9 mouse cellular contexts compared by ENCODE assay signal in the genomic region with DNA sequence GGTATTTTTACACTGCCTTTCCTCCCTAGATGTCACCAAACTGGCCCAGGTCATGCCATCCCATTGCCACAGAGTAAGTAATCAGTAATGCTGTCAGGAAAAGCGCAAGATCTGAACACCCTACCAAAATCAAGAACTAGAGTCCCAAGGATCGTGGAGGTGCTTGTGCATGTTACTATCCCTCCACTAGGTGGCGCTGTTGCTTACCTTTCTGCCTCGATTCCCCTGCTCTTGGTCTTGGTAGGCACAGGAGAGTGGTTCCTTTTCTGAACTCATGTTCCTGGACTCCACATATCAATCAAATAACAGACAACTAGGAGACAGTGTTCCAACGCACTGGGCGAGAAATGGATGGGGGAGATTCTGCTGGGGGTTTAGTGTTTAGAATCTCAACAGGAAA. TPM values are rescaled to one million over a fixed set of nuclear protein-coding genes. Genes with fewer than 3 reads are reported as not detected.
DNase-seq lines count a peak whose midpoint lies in the region; ATAC-seq and TF ChIP-seq lines count a peak whose summit lies in the region.
"Had no signal": no experiment of that assay in that cellular context is flagged by ENCODE, and none has a peak within 500 bp of the region (broad histone marks: within the 10 kb centered on the region; RNA-seq: fewer than 3 reads in every experiment).

No protein-coding gene starts in this region.

- TF ChIP-seq POLR2A in heart, adult 2 months (IDR thresholded peaks at IDR 0.05; ENCODE audit: insufficient read depth, low read depth, low read length) = no peak

- intact Hi-C loops in heart, adult 2 months (cut with DNase I) = loop anchor here (1.0 to 5.0 kb wide), 5 partner anchors 54 to 284 kb away; no protein-coding TSS in a partner anchor
- intact Hi-C loops in left cerebral cortex, adult 2 months (cut with DNase I) = loop anchor here (1.0 kb wide), 2 partner anchors 70 to 226 kb away; no protein-coding TSS in a partner anchor

- peak; percentile 95 for TF ChIP-seq EP300 in heart, adult 2 months (IDR thresholded peaks at IDR 0.05; ENCODE audit: insufficient read depth, low read depth, low read length)

- no peaks in the 10 kb centered on the region for H3K4me1 ChIP-seq in heart, adult 2 months (ENCODE audit: control insufficient read depth, insufficient read depth, low read length)
- H3K4me1 ChIP-seq in heart, embryonic 11.5 days (ENCODE audit: control insufficient read depth, insufficient read depth, low read length) = peaks cover 13% of the 10 kb centered on the region; the same call in 1 of the 2 replicates
- peaks cover 23% of the 10 kb centered on the region for H3K4me1 ChIP-seq in embryonic facial prominence, embryonic 10.5 days
- no peaks in the 10 kb centered on the region for H3K4me1 ChIP-seq in hindbrain, postnatal 0 days (ENCODE audit: insufficient read depth, low read length)
- H3K4me1 ChIP-seq in midbrain, embryonic 15.5 days = no peaks in the 10 kb centered on the region
- H3K4me1 ChIP-seq in stomach, embryonic 14.5 days (ENCODE audit: control insufficient read depth, insufficient read depth, low read length) = peaks cover 13% of the 10 kb centered on the region

- H3K4me3 ChIP-seq in heart, adult 2 months = no peak overlapping the region
- no peak overlapping the region for H3K4me3 ChIP-seq in heart, embryonic 11.5 days (ENCODE audit: low read depth, low read length)
- H3K4me3 ChIP-seq in embryonic facial prominence, embryonic 10.5 days = no peak overlapping the region
- H3K4me3 ChIP-seq in hindbrain, postnatal 0 days (ENCODE audit: low read length) = no peak overlapping the region
- H3K4me3 ChIP-seq in left cerebral cortex, adult 2 months = no peak overlapping the region
- no peak overlapping the region for H3K4me3 ChIP-seq in midbrain, embryonic 15.5 days
- H3K4me3 ChIP-seq in stomach, embryonic 14.5 days (ENCODE audit: low read depth, low read length) = no peak overlapping the region
- H3K4me3 ChIP-seq: embryonic facial prominence, embryonic 12.5 days had no signal

- H3K9ac ChIP-seq in heart, adult 2 months (ENCODE audit: low read depth, low read length) = no peak overlapping the region
- H3K9ac ChIP-seq in heart, embryonic 11.5 days (ENCODE audit: low read depth, low read length) = no peak overlapping the region
- no peak overlapping the region for H3K9ac ChIP-seq in hindbrain, postnatal 0 days (replicated peaks; ENCODE audit: low read length)
- no peak overlapping the region for H3K9ac ChIP-seq in midbrain, embryonic 15.5 days
- H3K9ac ChIP-seq in stomach, embryonic 14.5 days (replicated peaks; ENCODE audit: low read depth, low read length) = no peak overlapping the region
- H3K9ac ChIP-seq: embryonic facial prominence, embryonic 12.5 days had no signal

- no peaks in the 10 kb centered on the region for H3K79me2 ChIP-seq in heart, adult 2 months (replicated peaks; ENCODE audit: control insufficient read depth, insufficient read depth, low read length)

- H3K27ac ChIP-seq in heart, adult 2 months = no peak overlapping the region
- H3K27ac ChIP-seq in heart, embryonic 11.5 days (ENCODE audit: low read depth, low read length) = no peak overlapping the region
- H3K27ac ChIP-seq in embryonic facial prominence, embryonic 10.5 days (replicated peaks) = no peak overlapping the region
- no peak overlapping the region for H3K27ac ChIP-seq in hindbrain, postnatal 0 days
- H3K27ac ChIP-seq in left cerebral cortex, adult 2 months = no peak overlapping the region
- H3K27ac ChIP-seq in midbrain, embryonic 15.5 days = no peak overlapping the region
- H3K27ac ChIP-seq in stomach, embryonic 14.5 days (ENCODE audit: low read length) = no peak overlapping the region
- H3K27ac ChIP-seq: embryonic facial prominence, embryonic 12.5 days had no signal

- H3K27me3 ChIP-seq in heart, adult 2 months (ENCODE audit: control insufficient read depth, insufficient read depth, low read length) = no peaks in the 10 kb centered on the region
- 0 out of 2 replicates have a peak, but pooled peaks cover 6% of the 10 kb centered on the region for H3K27me3 ChIP-seq in heart, embryonic 11.5 days (ENCODE audit: control insufficient read depth, insufficient read depth, low read length)
- 0 out of 2 replicates have a peak, but pooled peaks cover 10% of the 10 kb centered on the region for H3K27me3 ChIP-seq in embryonic facial prominence, embryonic 10.5 days (replicated peaks; ENCODE audit: low read depth, poor library complexity, severe bottlenecking)
- H3K27me3 ChIP-seq in hindbrain, postnatal 0 days (ENCODE audit: insufficient read depth, low read length) = no peaks in the 10 kb centered on the region
- no peaks in the 10 kb centered on the region for H3K27me3 ChIP-seq in midbrain, embryonic 15.5 days (replicated peaks)
- H3K27me3 ChIP-seq in stomach, embryonic 14.5 days (ENCODE audit: control insufficient read depth, insufficient read depth, low read length) = no peaks in the 10 kb centered on the region

- 18% methylated on average over 6 of the region's 6 CpGs for WGBS in heart, adult 2 months
- WGBS in heart, embryonic 11.5 days (ENCODE audit: insufficient replicate concordance) = 21% methylated on average over 6 of the region's 6 CpGs
- WGBS in embryonic facial prominence, embryonic 10.5 days = 18% methylated on average over 6 of the region's 6 CpGs
- 20% methylated on average over 6 of the region's 6 CpGs for WGBS in hindbrain, postnatal 0 days
- 25% methylated on average over 6 of the region's 6 CpGs for WGBS in midbrain, embryonic 15.5 days
- 27% methylated on average over 6 of the region's 6 CpGs for WGBS in stomach, embryonic 14.5 days

- H3K36me3 ChIP-seq in heart, adult 2 months (ENCODE audit: control insufficient read depth, insufficient read depth, low read length) = no peaks in the 10 kb centered on the region
- H3K36me3 ChIP-seq in heart, embryonic 11.5 days (ENCODE audit: control insufficient read depth, insufficient read depth, low read length) = no peaks in the 10 kb centered on the region
- no peaks in the 10 kb centered on the region for H3K36me3 ChIP-seq in embryonic facial prominence, embryonic 10.5 days (replicated peaks)
- no peaks in the 10 kb centered on the region for H3K36me3 ChIP-seq in hindbrain, postnatal 0 days (ENCODE audit: insufficient read depth, low read length)
- no peaks in the 10 kb centered on the region for H3K36me3 ChIP-seq in midbrain, embryonic 15.5 days (replicated peaks)
- no peaks in the 10 kb centered on the region for H3K36me3 ChIP-seq in stomach, embryonic 14.5 days (ENCODE audit: control insufficient read depth, insufficient read depth, low read length)
- H3K36me3 ChIP-seq: embryonic facial prominence, embryonic 12.5 days had no signal

- DNase-seq in heart, adult 2 months = peak; percentile 67 to 70
- DNase-seq in adrenal gland, postnatal 25 days = peak; percentile 72
- peak; percentile 79 for DNase-seq in embryonic facial prominence, embryonic 10.5 days (ENCODE audit: low spot score)
- peak; percentile 82 for DNase-seq in hindbrain, postnatal 0 days (ENCODE audit: low spot score)
- peak; percentile 72 to 80 for DNase-seq in left cerebral cortex, adult 2 months (ENCODE audit: extremely low spot score in 1 of 2, low spot score in 2 of 2)

- H3K4me2 ChIP-seq in heart, embryonic 11.5 days = no peak overlapping the region
- H3K4me2 ChIP-seq in hindbrain, postnatal 0 days (ENCODE audit: low read depth, low read length) = no peak overlapping the region
- no peak overlapping the region for H3K4me2 ChIP-seq in midbrain, embryonic 15.5 days
- H3K4me2 ChIP-seq in stomach, embryonic 14.5 days (replicated peaks; ENCODE audit: low read depth, low read length) = no peak overlapping the region
- H3K4me2 ChIP-seq: embryonic facial prominence, embryonic 12.5 days had no signal

- H3K9me3 ChIP-seq in heart, embryonic 11.5 days (replicated peaks; ENCODE audit: control insufficient read depth, low read length) = no peaks in the 10 kb centered on the region
- H3K9me3 ChIP-seq in embryonic facial prominence, embryonic 10.5 days = no peaks in the 10 kb centered on the region
- H3K9me3 ChIP-seq in hindbrain, postnatal 0 days (ENCODE audit: low read length) = no peaks in the 10 kb centered on the region
- H3K9me3 ChIP-seq in midbrain, embryonic 15.5 days = no peaks in the 10 kb centered on the region
- no peaks in the 10 kb centered on the region for H3K9me3 ChIP-seq in stomach, embryonic 14.5 days (ENCODE audit: control insufficient read depth, low read depth, low read length)
- H3K9me3 ChIP-seq: embryonic facial prominence, embryonic 12.5 days had no signal

- no peak for ATAC-seq in heart, embryonic 11.5 days (replicated peaks; ENCODE audit: insufficient number of reproducible peaks, low FRiP score, low TSS enrichment)
- ATAC-seq in hindbrain, postnatal 0 days = peak; percentile 62
- 0 out of 2 replicates have a peak, but pooled peaks have one; percentile 33 for ATAC-seq in midbrain, embryonic 15.5 days (replicated peaks)
- ATAC-seq in stomach, embryonic 14.5 days (ENCODE audit: insufficient number of reproducible peaks, insufficient read depth, low FRiP score, low read depth) = peak; percentile 42; the same call in 1 of the 2 replicates

- peak; percentile 96 for TF ChIP-seq CTCF in heart, adult 2 months (IDR thresholded peaks at IDR 0.05)
- TF ChIP-seq CTCF in hindbrain, postnatal 0 days (IDR thresholded peaks at IDR 0.05; ENCODE audit: low read depth) = peak; percentile 98
- peak; percentile 93 for TF ChIP-seq CTCF in left cerebral cortex, adult 2 months (IDR thresholded peaks at IDR 0.05)

RNA-seq across cellular contexts. Expression of gene Pofut2, which starts 23.8 kb away (rescaled TPM):
- 10 to 100 TPM; 39.6 to 44.0 TPM for total RNA-seq in heart, adult 2 months (2021)
- 55.5 and 58.5 TPM in 2 replicates for polyA plus RNA-seq in heart, adult 2 months (2012; rRNA removed)
- 118 and 133 TPM in 2 replicates for polyA plus RNA-seq in heart, embryonic 11.5 days (2014; fragmentation: Nextera tagmentation; extraction: Ambion mirVana)
- total RNA-seq in adrenal gland, postnatal 25 days (2021) = 69.1 and 75.7 TPM in 2 replicates
- 74.5 and 77.0 TPM in 2 replicates for polyA plus RNA-seq in embryonic facial prominence, embryonic 10.5 days (2016; fragmentation: Nextera tagmentation; extraction: Ambion mirVana)
- 48.2 and 52.4 TPM in 2 replicates for total RNA-seq in hindbrain, postnatal 0 days (2014; rRNA removed)
- polyA plus RNA-seq in hindbrain, postnatal 0 days (2015; fragmentation: Nextera tagmentation; extraction: Ambion mirVana) = 47.0 and 47.7 TPM in 2 replicates
- total RNA-seq in left cerebral cortex, adult 2 months (2021) = 10 to 100 TPM; 37.6 to 38.2 TPM
- 58.0 and 59.2 TPM in 2 replicates for polyA plus RNA-seq in midbrain, embryonic 15.5 days (2015; fragmentation: Nextera tagmentation; extraction: Ambion mirVana)
- 119 and 129 TPM in 2 replicates for polyA plus RNA-seq in stomach, embryonic 14.5 days (2014; fragmentation: Nextera tagmentation; extraction: Ambion mirVana)
